Mouse (Mus musculus) ES-E14 (cell line): ENCODE measurements at regions not wholly inside any gene's neighbourhood (a gene's known extent, or its start where the extent isn't known, plus 50 kb on each side); places are given as distances from the start of the nearest gene placed in this dataset.

Experiments
- DNase-seq: peaks from one replicate; pipeline ENCODE4 v3.0.0-alpha.2; 2013; ENCODE audit warnings: low read depth, low spot score
- H3K27ac ChIP-seq: 2 replicates; pipeline ENCODE4 v1.5.1; 2012; ENCODE audit warnings: low read depth, mild to moderate bottlenecking, low read length, moderate library complexity, mixed read lengths; ENCODE audit not compliant: poor library complexity, insufficient read depth, severe bottlenecking
- H3K36me3 ChIP-seq: 2 replicates; pipeline ENCODE4 v1.6.1; 2012; ENCODE audit warnings: mild to moderate bottlenecking, low read length, moderate library complexity, mixed read lengths; ENCODE audit not compliant: control insufficient read depth, poor library complexity, insufficient read depth, severe bottlenecking
- H3K4me1 ChIP-seq, 2 experiments: fragments of 150-350 bp in 1 of 2; sonication (generic) in 1 of 2; 2 replicates each; pipeline ENCODE4 v1.6.1; 2012; ENCODE audit warnings: low read length in 2 of 2, mild to moderate bottlenecking in 1 of 2, mixed read lengths in 1 of 2; ENCODE audit not compliant: control insufficient read depth in 2 of 2, insufficient read depth in 2 of 2, poor library complexity in 1 of 2
- H3K4me3 ChIP-seq, 2 experiments: fragments of 150-350 bp in 1 of 2; sonication (generic) in 1 of 2; 2 replicates each; pipeline ENCODE4 v1.5.1; 2012; ENCODE audit warnings: low read length in 2 of 2, low read depth in 1 of 2, mild to moderate bottlenecking in 1 of 2, mixed read lengths in 1 of 2; ENCODE audit not compliant: insufficient read depth in 1 of 2, poor library complexity in 1 of 2, severe bottlenecking in 1 of 2
- H3K9ac ChIP-seq: 2 replicates; pipeline ENCODE4 v1.6.1; 2012; ENCODE audit warnings: low read depth, mild to moderate bottlenecking, low read length, mixed read lengths; ENCODE audit not compliant: poor library complexity, insufficient read depth, severe bottlenecking
- H3K9me3 ChIP-seq: fragments of 150-350 bp; sonication (generic); 2 replicates; pipeline ENCODE4 v1.6.1; 2012; ENCODE audit warnings: low read depth, mild to moderate bottlenecking, low read length; ENCODE audit not compliant: control insufficient read depth, insufficient read depth
- CHD2 ChIP-seq: IDR thresholded peaks from 2 replicates; pipeline ENCODE4 v1.6.1; 2014; ENCODE audit warnings: mild to moderate bottlenecking, low read depth, low read length, inconsistent platforms
- HCFC1 ChIP-seq: IDR thresholded peaks from 2 replicates; pipeline ENCODE4 v1.6.1; 2012; ENCODE audit warnings: low read length, inconsistent platforms, borderline replicate concordance; ENCODE audit not compliant: insufficient read depth
- MAFK ChIP-seq: IDR thresholded peaks from 2 replicates; pipeline ENCODE4 v1.6.1; 2014; ENCODE audit warnings: mild to moderate bottlenecking, low read depth, low read length, inconsistent platforms; ENCODE audit not compliant: insufficient read depth
- ZC3H11A ChIP-seq: IDR thresholded peaks from 2 replicates; pipeline ENCODE4 v1.6.1; 2012; ENCODE audit warnings: low read depth, mild to moderate bottlenecking, inconsistent platforms, low read length, borderline replicate concordance
- ZNF384 ChIP-seq: IDR thresholded peaks from 2 replicates; pipeline ENCODE4 v1.6.1; 2012; ENCODE audit warnings: low read depth, low read length, inconsistent platforms
- in situ Hi-C, 2 experiments: fragments of 600-800 bp; cut with MboI; formaldehyde crosslinking; loops; one replicate each; pipeline ENCODE4 v1.15.1; 2025; ENCODE audit warnings: low sequenced_read_pairs in 2 of 2, inconsistent platforms in 1 of 2; ENCODE audit not compliant: unreplicated experiment in 2 of 2

- no peaks in the 10 kb centered on the region for H3K4me1 ChIP-seq
- no peak for DNase-seq
- H3K9me3 ChIP-seq, result no peaks in the 10 kb centered on the region
- TF ChIP-seq ZNF384 (no peak), ZC3H11A (no peak), MAFK (no peak), HCFC1 (no peak), CHD2 (no peak)
- no peaks in the 10 kb centered on the region for H3K36me3 ChIP-seq
- H3K4me3 ChIP-seq, result no peak overlapping the region
- H3K9ac ChIP-seq, result no peak overlapping the region
- H3K27ac ChIP-seq, result no peak overlapping the region
- in situ Hi-C loops, result no loop called here
Measured at GRCm38 (mm10) chr13:35348283-35348682, 311.4 kb upstream of the Cdyl start.

GRCm38 (mm10) chr13:35359345-35359744, 300.3 kb upstream of the Cdyl start:
- H3K4me1 ChIP-seq, result no peaks in the 10 kb centered on the region
- in situ Hi-C loops, result no loop called here
- DNase-seq, result no peak
- no peak overlapping the region for H3K27ac ChIP-seq
- no peak overlapping the region for H3K9ac ChIP-seq
- no peaks in the 10 kb centered on the region for H3K9me3 ChIP-seq
- TF ChIP-seq CHD2 (no peak), HCFC1 (no peak), ZC3H11A (no peak), MAFK (no peak), ZNF384 (no peak)
- H3K4me3 ChIP-seq, result no peak overlapping the region
- H3K36me3 ChIP-seq, result no peaks in the 10 kb centered on the region

- no peak for DNase-seq
- in situ Hi-C loops, result no loop called here
- no peak overlapping the region for H3K27ac ChIP-seq
- no peak overlapping the region for H3K4me3 ChIP-seq
- H3K36me3 ChIP-seq, result no peaks in the 10 kb centered on the region
- no peaks in the 10 kb centered on the region for H3K9me3 ChIP-seq
- no peaks in the 10 kb centered on the region for H3K4me1 ChIP-seq
- TF ChIP-seq MAFK, result no peak
- TF ChIP-seq ZC3H11A, result no peak
- TF ChIP-seq CHD2, result no peak
- no peak for TF ChIP-seq ZNF384
- TF ChIP-seq HCFC1, result no peak
- H3K9ac ChIP-seq, result no peak overlapping the region
Measured at GRCm38 (mm10) chr13:35377487-35377886, 282.1 kb upstream of the Cdyl start.

- no peaks in the 10 kb centered on the region for H3K9me3 ChIP-seq
- H3K4me3 ChIP-seq, result no peak overlapping the region
- no peaks in the 10 kb centered on the region for H3K36me3 ChIP-seq
- no peak overlapping the region for H3K9ac ChIP-seq
- TF ChIP-seq ZNF384, result no peak
- no peak for TF ChIP-seq HCFC1
- TF ChIP-seq CHD2, result no peak
- TF ChIP-seq ZC3H11A, result no peak
- TF ChIP-seq MAFK, result no peak
- no peak overlapping the region for H3K27ac ChIP-seq
- DNase-seq, result no peak
- no peaks in the 10 kb centered on the region for H3K4me1 ChIP-seq
- in situ Hi-C loops, result no loop called here
Measured at GRCm38 (mm10) chr13:35379500-35379899, 280.1 kb upstream of the Cdyl start.
